Mouse (Mus musculus) hematopoietic stem cell, adult 5-6 weeks (primary cell): ENCODE data around the gene Gm5891. TPM values are rescaled to one million over a fixed set of nuclear protein-coding genes. Genes with fewer than 3 reads are reported as not detected.
"Not testable (repeated sequence)": the region's sequence is repeated elsewhere in the genome, so short reads cannot be mapped to it uniquely, and the experiment has no call there.

Experiments used
- ATAC-seq, 2 experiments: fragments of 125-278 bp in 1 of 2; replicated peaks in 1 of 2; 2 replicates each; pipeline ENCODE4 v1.8.0; 2016 to 2017; ENCODE audit warnings: inconsistent platforms in 2 of 2, mild to moderate bottlenecking in 2 of 2, moderate number of reproducible peaks in 2 of 2, low read depth in 1 of 2, moderate TSS enrichment in 1 of 2; ENCODE audit not compliant: low FRiP score in 2 of 2, poor library complexity in 2 of 2, severe bottlenecking in 2 of 2, insufficient read depth in 1 of 2, low TSS enrichment in 1 of 2
- total RNA-seq: library from RNA; stranded (forward); fragments of 172-1452, 232-1000 nt; gene quantifications from 2 replicates; pipeline ENCODE4 v1.2.3, GENCODE M21; 2017

The Gm5891 gene
- total RNA-seq: not detected in 2 replicates

GRCm38 (mm10) chr7:21921191-21921590 is at the start of gene Gm5891:
Gene Gm5891, minus strand, starts transcription at chr7:21921291.
- ATAC-seq: not testable (repeated sequence)

Other genes starting within 250 kb of the Gm5891 start
- gene Gm4175, start 159.8 kb downstream of the Gm5891 start, total RNA-seq: not detected in 2 replicates
- not detected in 2 replicates for gene Gm4177, start 124.6 kb downstream of the Gm5891 start, total RNA-seq
- not detected in 2 replicates for gene Vmn1r135, start 88.9 kb downstream of the Gm5891 start, total RNA-seq
- gene Gm5725, start 77.0 kb downstream of the Gm5891 start, total RNA-seq: not detected in 2 replicates
- not detected in 2 replicates for gene Vmn1r137, start 73.3 kb upstream of the Gm5891 start, total RNA-seq
- gene Vmn1r138, start 107.6 kb upstream of the Gm5891 start, total RNA-seq: not detected in 2 replicates
- not detected in 2 replicates for gene Gm6176, start 135.0 kb upstream of the Gm5891 start, total RNA-seq
- not detected in 2 replicates for gene Vmn1r139, start 147.8 kb upstream of the Gm5891 start, total RNA-seq
- not detected in 2 replicates for gene Gm16451, start 197.0 kb upstream of the Gm5891 start, total RNA-seq
- gene Gm10666, start 213.4 kb upstream of the Gm5891 start, total RNA-seq: not detected in 2 replicates
- gene Vmn1r142, start 242.7 kb upstream of the Gm5891 start, total RNA-seq: not detected in 2 replicates